Mouse (Mus musculus): ENCODE measurements around the gene Tmtc1. TPM values are rescaled to one million over a fixed set of nuclear protein-coding genes. Genes with fewer than 3 reads are reported as not detected.
A peak's percentile ranks its signal among the peaks of the same experiment; 100 is the strongest.

Gene Tmtc1
- total and polyA plus RNA-seq, 2 experiments: 0.16 to 0.46 TPM

DNA sequence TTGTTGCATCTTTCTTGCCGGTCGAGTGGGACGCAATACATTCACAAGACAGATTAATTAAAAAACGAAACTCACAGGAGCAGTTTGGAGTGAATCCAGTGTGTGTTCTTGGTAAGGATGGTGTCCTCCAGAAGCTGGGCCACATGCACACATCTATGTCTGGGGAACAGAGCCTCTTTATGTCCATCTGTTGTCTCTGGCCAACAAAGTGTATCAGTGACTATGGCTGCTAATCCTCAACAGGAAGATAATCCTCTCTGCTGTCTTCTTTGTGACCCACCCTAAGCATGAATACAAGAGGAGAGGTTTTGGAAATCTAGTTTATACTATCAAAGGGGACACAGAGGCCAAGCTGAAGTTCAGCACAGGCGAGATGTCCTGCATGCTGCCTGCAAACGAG is 34.2 kb upstream of the Tmtc1 start:
- Histone ChIP-seq H3K27me3 (ENCODE audit: control insufficient read depth, insufficient read depth, low read length) (no peaks in the 10 kb centered on the region), H3K79me2 (ENCODE audit: control insufficient read depth, insufficient read depth, low read length) (no peaks in the 10 kb centered on the region), H3K9ac (ENCODE audit: low read depth, low read length) (no peak overlapping the region), H3K27ac (replicated peaks; ENCODE audit: insufficient read depth, low read depth, low read length) (no peak overlapping the region), H3K36me3 (ENCODE audit: control insufficient read depth, insufficient read depth, low read length) (no peaks in the 10 kb centered on the region), H3K4me1 (ENCODE audit: control insufficient read depth, insufficient read depth, low read length) (no peaks in the 10 kb centered on the region), H3K4me3 (ENCODE audit: insufficient read depth, low read depth, low read length) (no peak overlapping the region)
- TF ChIP-seq CTCF (IDR thresholded peaks at IDR 0.05; ENCODE audit: low read depth, low read length): no peak
- TF ChIP-seq POLR2A (IDR thresholded peaks at IDR 0.05; ENCODE audit: extremely low read depth, insufficient read depth, low read length): no peak
- no peak for DNase-seq (ENCODE audit: extremely low read depth, low read depth, low spot score)
- WGBS: 81% methylated on average over 6 of the region's 6 CpGs

DNA sequence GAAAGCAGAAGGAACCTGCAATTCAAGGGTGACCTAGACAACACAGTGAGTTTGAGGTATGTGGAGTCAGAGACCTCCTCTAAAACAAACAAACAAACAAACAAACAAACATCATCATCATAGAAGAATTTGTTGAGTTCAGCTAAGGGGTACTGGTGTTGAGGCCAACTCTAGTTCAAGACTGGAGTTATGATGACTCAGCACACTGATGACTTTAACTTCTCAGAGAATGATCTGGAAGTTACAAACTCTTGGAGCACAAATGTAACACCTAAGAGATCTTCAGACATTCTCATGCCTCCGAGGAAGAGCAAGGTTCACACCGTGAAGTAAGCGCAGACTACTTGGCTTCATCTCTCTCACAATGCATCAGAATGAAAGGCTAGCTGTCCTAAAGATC is 28.1 kb upstream of the Tmtc1 start:
- H3K27ac ChIP-seq (replicated peaks; ENCODE audit: insufficient read depth, low read depth, low read length): no peak overlapping the region
- H3K79me2 ChIP-seq (ENCODE audit: control insufficient read depth, insufficient read depth, low read length): no peaks in the 10 kb centered on the region
- H3K36me3 ChIP-seq (ENCODE audit: control insufficient read depth, insufficient read depth, low read length): no peaks in the 10 kb centered on the region
- H3K4me3 ChIP-seq (ENCODE audit: insufficient read depth, low read depth, low read length): no peak overlapping the region
- TF ChIP-seq POLR2A (IDR thresholded peaks at IDR 0.05; ENCODE audit: extremely low read depth, insufficient read depth, low read length): no peak
- TF ChIP-seq CTCF (IDR thresholded peaks at IDR 0.05; ENCODE audit: low read depth, low read length): no peak
- no peak overlapping the region for H3K9ac ChIP-seq (ENCODE audit: low read depth, low read length)
- 90% methylated on average over 3 of the region's 3 CpGs for WGBS
- H3K27me3 ChIP-seq (ENCODE audit: control insufficient read depth, insufficient read depth, low read length): no peaks in the 10 kb centered on the region
- no peaks in the 10 kb centered on the region for H3K4me1 ChIP-seq (ENCODE audit: control insufficient read depth, insufficient read depth, low read length)
- no peak for DNase-seq (ENCODE audit: extremely low read depth, low read depth, low spot score)

DNA sequence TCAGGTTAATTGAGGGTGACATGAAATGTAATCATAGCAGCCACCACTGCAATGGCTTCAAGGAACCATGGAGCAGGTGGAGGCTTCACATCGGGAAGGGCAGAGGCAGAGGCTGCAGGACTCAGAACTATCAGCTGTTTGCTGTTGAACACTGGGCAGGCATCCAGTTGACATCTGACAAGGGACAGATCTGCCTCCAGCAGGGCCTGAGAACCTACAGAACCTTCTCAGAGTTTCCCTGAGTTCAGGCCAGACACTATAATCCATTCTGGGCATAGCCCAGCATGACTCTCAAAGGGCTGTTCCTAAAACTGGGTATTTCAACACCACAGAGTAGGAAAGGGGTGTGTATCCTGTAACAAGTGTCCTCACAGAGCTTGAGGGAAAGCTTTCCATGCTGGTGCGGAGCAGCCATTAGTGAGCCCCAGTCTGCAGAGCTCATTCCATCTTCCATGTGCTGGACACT is 23.8 kb upstream of the Tmtc1 start:
- no peaks in the 10 kb centered on the region for H3K79me2 ChIP-seq (ENCODE audit: control insufficient read depth, insufficient read depth, low read length)
- WGBS: 63% methylated on average over 2 of the region's 2 CpGs
- H3K4me3 ChIP-seq (ENCODE audit: insufficient read depth, low read depth, low read length): no peak overlapping the region
- no peaks in the 10 kb centered on the region for H3K4me1 ChIP-seq (ENCODE audit: control insufficient read depth, insufficient read depth, low read length)
- TF ChIP-seq CTCF (IDR thresholded peaks at IDR 0.05; ENCODE audit: low read depth, low read length): no peak
- no peak for TF ChIP-seq POLR2A (IDR thresholded peaks at IDR 0.05; ENCODE audit: extremely low read depth, insufficient read depth, low read length)
- H3K9ac ChIP-seq (ENCODE audit: low read depth, low read length): no peak overlapping the region
- no peaks in the 10 kb centered on the region for H3K36me3 ChIP-seq (ENCODE audit: control insufficient read depth, insufficient read depth, low read length)
- no peak overlapping the region for H3K27ac ChIP-seq (replicated peaks; ENCODE audit: insufficient read depth, low read depth, low read length)
- no peaks in the 10 kb centered on the region for H3K27me3 ChIP-seq (ENCODE audit: control insufficient read depth, insufficient read depth, low read length)
- peak; percentile 6 for DNase-seq (ENCODE audit: extremely low read depth, low read depth, low spot score)

DNA sequence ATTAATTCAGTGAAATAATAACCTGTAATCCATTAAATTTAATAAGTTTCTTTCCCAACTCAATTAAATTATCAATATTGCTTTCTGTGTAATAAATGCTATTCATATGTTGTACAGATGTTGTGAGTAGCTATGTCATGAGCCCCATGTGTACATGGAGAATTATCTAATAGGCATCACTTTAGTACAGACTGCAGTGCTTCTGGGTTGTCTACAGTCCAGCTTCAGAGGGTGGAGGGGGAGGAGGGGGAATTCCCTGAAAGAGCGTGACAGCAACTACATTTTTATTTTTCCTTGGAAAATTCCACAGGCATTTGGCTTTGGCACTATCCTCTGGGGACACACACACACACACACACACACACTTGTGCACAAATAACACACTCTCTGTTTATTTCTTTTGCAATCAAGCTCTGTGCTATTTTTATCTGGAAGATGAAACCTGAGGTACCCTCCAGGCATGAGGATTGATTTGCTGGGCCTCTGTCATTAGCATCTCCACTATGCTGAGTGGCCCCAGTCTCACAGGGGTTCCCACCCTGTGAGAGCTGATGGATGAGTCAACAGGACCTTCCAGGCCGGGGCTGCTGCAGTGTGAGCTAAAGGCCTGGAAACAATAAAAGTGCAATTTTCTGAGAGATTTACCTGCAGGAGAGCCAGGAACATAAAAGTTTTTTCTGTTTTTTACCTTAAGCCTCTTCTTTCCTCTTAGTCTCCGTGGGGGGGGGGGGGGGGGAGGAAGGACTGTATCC is 23.2 kb upstream of the Tmtc1 start:
- Histone ChIP-seq H3K27me3 (ENCODE audit: control insufficient read depth, insufficient read depth, low read length) (no peaks in the 10 kb centered on the region), H3K4me3 (ENCODE audit: insufficient read depth, low read depth, low read length) (no peak overlapping the region), H3K27ac (replicated peaks; ENCODE audit: insufficient read depth, low read depth, low read length) (no peak overlapping the region), H3K79me2 (ENCODE audit: control insufficient read depth, insufficient read depth, low read length) (no peaks in the 10 kb centered on the region), H3K9ac (ENCODE audit: low read depth, low read length) (no peak overlapping the region), H3K36me3 (ENCODE audit: control insufficient read depth, insufficient read depth, low read length) (no peaks in the 10 kb centered on the region), H3K4me1 (ENCODE audit: control insufficient read depth, insufficient read depth, low read length) (no peaks in the 10 kb centered on the region)
- TF ChIP-seq POLR2A (IDR thresholded peaks at IDR 0.05; ENCODE audit: extremely low read depth, insufficient read depth, low read length) (no peak), CTCF (IDR thresholded peaks at IDR 0.05; ENCODE audit: low read depth, low read length) (no peak)
- peak; percentile 2 for DNase-seq (ENCODE audit: extremely low read depth, low read depth, low spot score)
- 54% methylated on average over 3 of the region's 3 CpGs for WGBS

DNA sequence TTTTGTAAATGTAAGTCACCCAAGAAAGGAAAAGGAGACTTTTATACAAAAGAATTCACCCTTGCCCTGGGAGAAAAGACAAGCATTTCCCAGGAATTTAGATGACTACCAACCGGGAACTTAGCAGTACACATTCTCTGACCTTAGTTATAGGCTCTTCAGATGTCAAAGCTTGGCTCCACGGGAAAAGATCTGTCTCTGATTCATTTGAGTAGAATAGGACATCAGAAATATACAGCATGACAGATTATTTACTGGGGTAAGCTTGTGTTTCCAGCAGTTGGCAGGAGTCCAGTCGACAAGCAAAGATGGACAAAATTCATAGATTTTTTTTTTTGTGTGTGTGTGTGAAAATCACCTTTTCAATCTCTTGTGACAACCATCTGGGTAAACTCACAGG is 15.4 kb upstream of the Tmtc1 start:
- no peak for DNase-seq (ENCODE audit: extremely low read depth, low read depth, low spot score)
- Histone ChIP-seq H3K79me2 (ENCODE audit: control insufficient read depth, insufficient read depth, low read length) (no peaks in the 10 kb centered on the region), H3K9ac (ENCODE audit: low read depth, low read length) (no peak overlapping the region), H3K27me3 (ENCODE audit: control insufficient read depth, insufficient read depth, low read length) (no peaks in the 10 kb centered on the region), H3K4me1 (ENCODE audit: control insufficient read depth, insufficient read depth, low read length) (no peaks in the 10 kb centered on the region), H3K4me3 (ENCODE audit: insufficient read depth, low read depth, low read length) (no peak overlapping the region), H3K36me3 (ENCODE audit: control insufficient read depth, insufficient read depth, low read length) (no peaks in the 10 kb centered on the region), H3K27ac (replicated peaks; ENCODE audit: insufficient read depth, low read depth, low read length) (no peak overlapping the region)
- 70% methylated on average over 3 of the region's 3 CpGs for WGBS
- TF ChIP-seq CTCF (IDR thresholded peaks at IDR 0.05; ENCODE audit: low read depth, low read length) (no peak), POLR2A (IDR thresholded peaks at IDR 0.05; ENCODE audit: extremely low read depth, insufficient read depth, low read length) (no peak)

DNA sequence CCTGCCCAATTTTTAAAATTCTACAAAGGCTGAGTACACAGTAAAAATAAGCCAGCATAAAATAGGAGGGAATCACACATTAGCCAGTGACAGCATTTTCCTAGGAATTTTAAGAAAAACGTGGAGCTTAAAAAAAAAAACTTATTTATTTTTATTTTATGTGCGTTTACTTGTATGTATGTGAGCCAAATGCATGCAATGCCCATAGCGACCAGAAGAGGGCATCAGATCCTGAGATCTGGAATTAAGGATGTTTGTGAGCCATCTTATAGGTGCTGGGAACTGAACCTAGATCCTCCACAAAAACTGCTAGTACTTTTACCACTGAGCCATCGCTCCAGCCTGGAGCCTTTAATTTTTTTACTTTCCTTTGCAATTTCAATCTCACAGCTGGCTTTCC is 11.3 kb upstream of the Tmtc1 start:
- H3K4me3 ChIP-seq (ENCODE audit: insufficient read depth, low read depth, low read length): no peak overlapping the region
- H3K4me1 ChIP-seq (ENCODE audit: control insufficient read depth, insufficient read depth, low read length): no peaks in the 10 kb centered on the region
- WGBS: 74% methylated on average over 4 of the region's 4 CpGs
- H3K9ac ChIP-seq (ENCODE audit: low read depth, low read length): no peak overlapping the region
- H3K27ac ChIP-seq (replicated peaks; ENCODE audit: insufficient read depth, low read depth, low read length): no peak overlapping the region
- no peaks in the 10 kb centered on the region for H3K79me2 ChIP-seq (ENCODE audit: control insufficient read depth, insufficient read depth, low read length)
- no peaks in the 10 kb centered on the region for H3K36me3 ChIP-seq (ENCODE audit: control insufficient read depth, insufficient read depth, low read length)
- H3K27me3 ChIP-seq (ENCODE audit: control insufficient read depth, insufficient read depth, low read length): no peaks in the 10 kb centered on the region
- DNase-seq (ENCODE audit: extremely low read depth, low read depth, low spot score): no peak
- TF ChIP-seq CTCF (IDR thresholded peaks at IDR 0.05; ENCODE audit: low read depth, low read length) (no peak), POLR2A (IDR thresholded peaks at IDR 0.05; ENCODE audit: extremely low read depth, insufficient read depth, low read length) (no peak)

All from liver, adult 2 months (tissue).